Mouse (Mus musculus) lung, embryonic 15.5 days (tissue): ENCODE data around the gene Ckap2l. TPM values are rescaled to one million over a fixed set of nuclear protein-coding genes. Genes with fewer than 3 reads are reported as not detected.

Source experiments
- polyA plus RNA-seq: library from polyadenylated mRNA; unstranded; fragments of >200 nt; fragmentation: Nextera tagmentation; extraction: Ambion mirVana; gene quantifications from 2 replicates; pipeline ENCODE4 v1.2.1, GENCODE M21; 2015

Ckap2l gene
- polyA plus RNA-seq, 1 experiment from 2014 or later: 50.0 TPM

Other genes starting within 250 kb of the Ckap2l start
- 0.09 and 0.20 TPM in 2 replicates for gene Vinac1, start 249.0 kb downstream of the Ckap2l start, polyA plus RNA-seq
- gene Ttl, start 231.3 kb downstream of the Ckap2l start, polyA plus RNA-seq: 12.4 and 13.7 TPM in 2 replicates
- 27.4 and 27.9 TPM in 2 replicates for gene Polr1b, start 196.2 kb downstream of the Ckap2l start, polyA plus RNA-seq
- 27.1 and 27.8 TPM in 2 replicates for gene Chchd5, start 167.5 kb downstream of the Ckap2l start, polyA plus RNA-seq
- gene Slc20a1, start 98.4 kb downstream of the Ckap2l start, polyA plus RNA-seq: 24.5 and 27.2 TPM in 2 replicates
- gene Il1a, start 12.8 kb upstream of the Ckap2l start, polyA plus RNA-seq: 0.15 and 0.16 TPM in 2 replicates
- gene Il1b, start 73.9 kb upstream of the Ckap2l start, polyA plus RNA-seq: not detected in 2 replicates
- gene F830045P16Rik, start 239.4 kb upstream of the Ckap2l start, polyA plus RNA-seq: not detected in 2 replicates